Mouse (Mus musculus): ENCODE data around the gene Amigo3. TPM values are rescaled to one million over a fixed set of nuclear protein-coding genes. Genes with fewer than 3 reads are reported as not detected.

Gene Amigo3
- polyA plus RNA-seq, 1 experiment: 0.40 TPM

GRCm38 (mm10) chr9:108058291-108058690 is 5.3 kb downstream of the Amigo3 start:
- peaks cover 10% of the 10 kb centered on the region for H3K4me1 ChIP-seq (ENCODE audit: control insufficient read depth, insufficient read depth, insufficient read length, low read length)
- H3K27ac ChIP-seq (replicated peaks; ENCODE audit: low read depth, low read length): no peak overlapping the region
- no peak overlapping the region for H3K4me3 ChIP-seq (ENCODE audit: insufficient read depth, low read depth, low read length)

DNA sequence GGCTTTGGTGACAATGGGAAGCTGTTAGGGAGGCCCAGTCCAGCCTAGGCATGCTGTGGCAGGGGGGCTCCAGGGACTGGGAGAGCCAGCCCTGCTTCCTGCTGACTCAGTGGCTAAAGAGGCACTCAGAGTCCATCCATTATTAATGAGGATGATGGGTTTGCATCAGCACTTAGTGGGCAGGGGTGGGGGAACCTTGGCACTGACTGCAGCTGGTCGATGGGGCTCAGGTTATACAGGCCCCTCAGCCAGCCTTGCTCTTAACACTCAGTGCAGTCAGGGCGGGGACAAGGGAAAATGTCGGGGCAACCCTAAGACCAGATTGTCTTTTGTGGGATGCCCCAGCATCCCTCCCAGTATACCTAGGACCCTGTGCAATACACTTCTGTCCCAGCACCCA is 9.2 kb downstream of the Amigo3 start:
- H3K4me3 ChIP-seq (ENCODE audit: insufficient read depth, low read depth, low read length): no peak overlapping the region
- H3K4me1 ChIP-seq (ENCODE audit: control insufficient read depth, insufficient read depth, insufficient read length, low read length): 0 out of 2 replicates have a peak, but pooled peaks cover 4% of the 10 kb centered on the region
- no peak overlapping the region for H3K27ac ChIP-seq (replicated peaks; ENCODE audit: low read depth, low read length)

DNA sequence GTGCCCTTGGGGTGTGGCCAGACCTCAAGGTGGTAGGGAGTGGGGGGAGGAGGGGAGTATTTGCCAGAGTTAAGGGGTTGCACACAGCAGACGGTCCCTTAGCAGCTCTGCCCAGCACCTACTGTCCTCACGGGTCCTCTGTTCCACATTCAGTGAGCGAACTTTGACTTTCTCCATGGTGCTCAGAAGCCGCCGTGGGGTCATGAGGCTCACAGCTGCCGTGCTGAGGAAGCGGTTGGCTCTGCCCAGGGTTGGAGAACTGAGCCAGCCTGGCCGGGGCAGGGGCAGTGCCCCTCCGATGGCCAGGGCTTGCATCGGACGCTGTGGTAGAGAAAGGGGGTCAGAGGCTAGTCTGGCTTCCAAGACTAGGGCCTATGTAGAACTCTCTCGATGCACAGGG is 10.4 kb downstream of the Amigo3 start:
- Histone ChIP-seq H3K4me3 (ENCODE audit: insufficient read depth, low read depth, low read length) (no peak overlapping the region), H3K27ac (replicated peaks; ENCODE audit: low read depth, low read length) (no peak overlapping the region), H3K4me1 (ENCODE audit: control insufficient read depth, insufficient read depth, insufficient read length, low read length) (no peaks in the 10 kb centered on the region)

GRCm38 (mm10) chr9:108065491-108066011 is 12.6 kb downstream of the Amigo3 start:
- H3K4me3 ChIP-seq (ENCODE audit: insufficient read depth, low read depth, low read length): no peak overlapping the region
- no peak overlapping the region for H3K27ac ChIP-seq (replicated peaks; ENCODE audit: low read depth, low read length)
- no peaks in the 10 kb centered on the region for H3K4me1 ChIP-seq (ENCODE audit: control insufficient read depth, insufficient read depth, insufficient read length, low read length)

DNA sequence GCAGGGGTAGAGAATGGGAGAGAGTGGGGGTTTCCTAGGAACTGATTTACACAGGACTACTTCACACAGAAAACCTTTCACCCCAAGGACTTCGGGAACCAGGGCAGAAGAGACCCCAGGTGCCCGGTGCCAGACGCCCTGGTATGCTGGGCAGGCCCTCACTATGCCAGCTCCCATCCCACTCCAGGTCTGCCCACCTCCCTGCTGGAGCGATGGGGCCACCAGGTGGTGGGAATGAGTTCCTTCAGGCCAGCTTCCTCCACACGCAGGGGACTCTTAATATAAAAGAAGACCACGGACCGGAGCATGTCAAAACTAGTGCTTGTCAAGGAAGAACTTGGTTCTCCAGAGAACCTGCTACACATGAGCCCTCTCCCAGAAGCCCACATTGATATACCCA is 14.2 kb downstream of the Amigo3 start:
- Histone ChIP-seq H3K4me1 (ENCODE audit: control insufficient read depth, insufficient read depth, insufficient read length, low read length) (no peaks in the 10 kb centered on the region), H3K27ac (replicated peaks; ENCODE audit: low read depth, low read length) (no peak overlapping the region), H3K4me3 (ENCODE audit: insufficient read depth, low read depth, low read length) (no peak overlapping the region)

DNA sequence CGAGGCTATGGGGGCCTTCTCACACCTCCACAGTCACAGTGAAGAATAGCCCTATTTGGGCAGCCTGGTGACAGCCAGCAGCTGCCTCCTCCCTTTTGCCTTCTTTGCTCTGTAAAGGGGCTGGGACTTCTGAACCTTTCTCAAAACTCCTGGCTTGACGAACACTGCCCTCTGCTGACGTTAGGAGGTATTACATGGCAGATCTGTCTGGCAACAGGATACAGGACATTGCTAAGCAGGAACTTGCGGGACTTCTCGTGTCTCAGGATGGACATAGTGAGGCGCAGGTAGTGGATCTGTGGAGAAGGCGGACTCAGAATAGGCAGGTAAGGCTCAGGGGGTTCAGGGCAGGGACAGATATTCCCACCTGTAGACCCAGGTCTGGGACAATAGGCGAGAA is 14.9 kb downstream of the Amigo3 start:
- no peak overlapping the region for H3K4me3 ChIP-seq (ENCODE audit: insufficient read depth, low read depth, low read length)
- H3K27ac ChIP-seq (replicated peaks; ENCODE audit: low read depth, low read length): no peak overlapping the region

GRCm38 (mm10) chr9:108069007-108069406 is 16.0 kb downstream of the Amigo3 start:
- H3K4me3 ChIP-seq (ENCODE audit: insufficient read depth, low read depth, low read length): no peak overlapping the region
- H3K27ac ChIP-seq (replicated peaks; ENCODE audit: low read depth, low read length): no peak overlapping the region
- H3K4me1 ChIP-seq (ENCODE audit: control insufficient read depth, insufficient read depth, insufficient read length, low read length): no peaks in the 10 kb centered on the region

More for the DNA sequence above, 14.9 kb downstream of the Amigo3 start:
- no peaks in the 10 kb centered on the region for H3K4me1 ChIP-seq (ENCODE audit: control insufficient read depth, insufficient read depth, insufficient read length, low read length)

DNA sequence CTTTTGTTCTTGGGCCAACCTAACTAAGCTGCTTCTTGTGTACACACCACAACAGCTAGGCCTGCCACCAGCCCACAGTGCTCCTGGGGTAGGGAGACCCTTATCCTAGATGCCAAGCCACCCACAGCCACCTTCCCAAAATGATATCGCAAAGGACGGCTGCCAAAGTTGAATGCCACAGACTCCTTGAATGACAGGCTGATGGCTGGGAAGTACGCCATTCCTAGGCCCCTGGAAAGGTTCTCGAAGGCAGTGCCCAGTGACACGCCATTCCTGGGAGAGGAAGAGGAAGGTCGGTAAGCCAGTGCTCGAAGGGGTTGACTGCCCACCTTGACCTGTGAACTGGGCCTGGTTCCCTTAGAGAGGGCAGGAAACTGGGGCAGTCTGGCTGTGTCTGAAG is 16.6 kb downstream of the Amigo3 start:
- H3K4me1 ChIP-seq (ENCODE audit: control insufficient read depth, insufficient read depth, insufficient read length, low read length): no peaks in the 10 kb centered on the region
- no peak overlapping the region for H3K4me3 ChIP-seq (ENCODE audit: insufficient read depth, low read depth, low read length)
- no peak overlapping the region for H3K27ac ChIP-seq (replicated peaks; ENCODE audit: low read depth, low read length)

DNA sequence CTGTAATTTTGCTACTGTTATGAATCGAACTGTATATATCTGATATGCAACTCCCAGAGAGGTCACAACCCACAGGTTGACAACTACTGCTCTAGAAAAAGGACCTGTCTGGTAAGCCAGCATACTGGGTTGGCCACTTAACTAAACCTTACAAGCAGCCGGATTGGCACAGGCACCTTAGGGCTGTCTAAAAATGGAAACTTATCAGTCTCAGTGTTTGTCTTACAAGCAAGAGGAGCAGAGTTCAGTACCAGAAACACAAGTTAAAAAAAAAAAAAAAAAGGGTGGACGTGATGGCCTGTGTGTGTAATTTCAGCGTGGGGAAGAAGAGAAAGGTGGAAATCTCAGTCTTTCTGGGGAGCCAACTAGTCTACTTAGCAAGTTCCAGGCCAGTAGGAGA is 18.8 kb downstream of the Amigo3 start:
- H3K4me1 ChIP-seq (ENCODE audit: control insufficient read depth, insufficient read depth, insufficient read length, low read length): no peaks in the 10 kb centered on the region
- H3K27ac ChIP-seq (replicated peaks; ENCODE audit: low read depth, low read length): no peak overlapping the region
- H3K4me3 ChIP-seq (ENCODE audit: insufficient read depth, low read depth, low read length): no peak overlapping the region

- Histone ChIP-seq H3K27ac (replicated peaks; ENCODE audit: low read depth, low read length) (no peak overlapping the region), H3K4me3 (ENCODE audit: insufficient read depth, low read depth, low read length) (no peak overlapping the region), H3K4me1 (ENCODE audit: control insufficient read depth, insufficient read depth, insufficient read length, low read length) (no peaks in the 10 kb centered on the region)
These were observed 19.5 kb downstream of the Amigo3 start for GRCm38 (mm10) chr9:108072481-108072924.

GRCm38 (mm10) chr9:108073141-108073930 is 20.4 kb downstream of the Amigo3 start:
- peaks cover 3% of the 10 kb centered on the region; the same call in 1 of the 2 replicates for H3K4me1 ChIP-seq (ENCODE audit: control insufficient read depth, insufficient read depth, insufficient read length, low read length)
- no peak overlapping the region for H3K27ac ChIP-seq (replicated peaks; ENCODE audit: low read depth, low read length)
- no peak overlapping the region for H3K4me3 ChIP-seq (ENCODE audit: insufficient read depth, low read depth, low read length)

- Histone ChIP-seq H3K4me1 (ENCODE audit: control insufficient read depth, insufficient read depth, insufficient read length, low read length) (peaks cover 5% of the 10 kb centered on the region; the same call in 1 of the 2 replicates), H3K4me3 (ENCODE audit: insufficient read depth, low read depth, low read length) (peak within 1 kb of the TSS; percentile 93), H3K27ac (replicated peaks; ENCODE audit: low read depth, low read length) (no peak within 1 kb of the TSS)
These were observed 27.2 kb downstream of the Amigo3 start, which contains the start of gene Mst1 for GRCm38 (mm10) chr9:108080168-108080567. Mst1 (plus strand) TSS chr9:108080436.

GRCm38 (mm10) chr9:108082549-108082948 is 29.6 kb downstream of the Amigo3 start:
- Histone ChIP-seq H3K4me3 (ENCODE audit: insufficient read depth, low read depth, low read length) (no peak overlapping the region), H3K4me1 (ENCODE audit: control insufficient read depth, insufficient read depth, insufficient read length, low read length) (peaks cover 5% of the 10 kb centered on the region; the same call in 1 of the 2 replicates), H3K27ac (replicated peaks; ENCODE audit: low read depth, low read length) (no peak overlapping the region)

DNA sequence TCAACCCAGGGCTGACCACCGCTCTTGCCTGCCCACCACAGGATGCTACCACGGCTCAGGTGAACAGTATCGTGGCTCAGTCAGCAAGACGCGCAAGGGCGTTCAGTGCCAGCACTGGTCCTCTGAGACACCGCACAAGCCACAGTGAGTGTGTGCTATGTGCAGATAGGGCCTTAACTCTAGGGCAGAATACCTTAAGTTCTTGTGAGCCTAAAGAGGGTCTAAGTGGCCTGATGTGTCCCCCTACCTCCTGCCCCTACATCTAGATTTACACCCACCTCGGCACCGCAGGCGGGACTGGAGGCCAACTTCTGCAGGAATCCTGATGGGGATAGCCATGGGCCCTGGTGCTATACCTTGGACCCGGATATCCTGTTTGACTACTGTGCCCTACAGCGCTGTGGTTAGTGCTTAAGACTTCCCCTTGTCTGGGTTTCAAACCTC is 30.1 kb downstream of the Amigo3 start, which contains the start of gene Rnf123:
Rnf123 (minus strand) TSS at position 359 of the 444 bp plus-strand sequence.
- Histone ChIP-seq H3K4me1 (ENCODE audit: control insufficient read depth, insufficient read depth, insufficient read length, low read length) (peaks cover 5% of the 10 kb centered on the region; the same call in 1 of the 2 replicates), H3K27ac (replicated peaks; ENCODE audit: low read depth, low read length) (no peak within 1 kb of the TSS), H3K4me3 (ENCODE audit: insufficient read depth, low read depth, low read length) (no peak within 1 kb of the TSS)

GRCm38 (mm10) chr9:108083561-108083960 is 30.6 kb downstream of the Amigo3 start:
- Histone ChIP-seq H3K4me1 (ENCODE audit: control insufficient read depth, insufficient read depth, insufficient read length, low read length) (no peaks in the 10 kb centered on the region), H3K27ac (replicated peaks; ENCODE audit: low read depth, low read length) (no peak overlapping the region), H3K4me3 (ENCODE audit: insufficient read depth, low read depth, low read length) (no peak overlapping the region)

- H3K27ac ChIP-seq (replicated peaks; ENCODE audit: low read depth, low read length): no peak overlapping the region
These were observed 32.3 kb downstream of the Amigo3 start for GRCm38 (mm10) chr9:108085261-108085660.

More at GRCm38 (mm10) chr9:108085261-108085660, 32.3 kb downstream of the Amigo3 start:
- no peaks in the 10 kb centered on the region for H3K4me1 ChIP-seq (ENCODE audit: control insufficient read depth, insufficient read depth, insufficient read length, low read length)
- H3K4me3 ChIP-seq (ENCODE audit: insufficient read depth, low read depth, low read length): no peak overlapping the region

Measured in brown adipose tissue, adult 24 weeks (tissue).